Mouse (Mus musculus): ENCODE measurements around the gene Rab11fip3. TPM values are rescaled to one million over a fixed set of nuclear protein-coding genes. Genes with fewer than 3 reads are reported as not detected.
A peak's percentile ranks its signal among the peaks of the same experiment; 100 is the strongest.

The Rab11fip3 gene
- total RNA-seq, 1 experiment, result 9.4 TPM

DNA sequence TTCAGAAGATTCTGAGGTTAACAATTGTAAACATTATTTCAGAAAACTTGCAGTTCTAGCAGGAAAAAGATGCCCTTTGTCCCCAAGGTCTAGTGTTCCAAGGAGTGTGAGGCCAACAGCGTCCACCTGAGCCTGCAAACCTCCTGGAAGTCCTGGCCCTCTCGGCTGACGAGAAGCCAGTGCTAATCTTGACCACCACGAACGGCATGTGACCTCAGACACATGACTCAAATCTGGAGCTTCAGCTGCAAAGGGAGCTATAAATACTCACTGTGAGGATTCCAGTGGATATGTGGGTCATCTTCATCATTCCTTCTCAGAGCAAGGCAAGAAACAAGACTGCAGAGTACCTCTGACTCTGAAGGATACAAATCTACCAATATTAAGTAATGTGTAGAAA is 51.4 kb downstream of the Rab11fip3 start:
- Histone ChIP-seq H3K9ac (ENCODE audit: insufficient read depth, low read depth, low read length, poor library complexity, severe bottlenecking) (no peak overlapping the region), H3K4me1 (ENCODE audit: control insufficient read depth in 2 of 2, insufficient read depth in 2 of 2, low read length in 2 of 2, poor library complexity in 1 of 2) (no peaks in the 10 kb centered on the region), H3K36me3 (ENCODE audit: control insufficient read depth, insufficient read depth, low read length, poor library complexity, severe bottlenecking) (peaks cover 4% of the 10 kb centered on the region; the same call in 1 of the 2 replicates), H3K4me3 (ENCODE audit: insufficient read depth in 1 of 2, low read depth in 1 of 2, low read length in 2 of 2, poor library complexity in 1 of 2, severe bottlenecking in 1 of 2) (no peak overlapping the region), H3K9me3 (ENCODE audit: control insufficient read depth, insufficient read depth, low read depth, low read length) (no peaks in the 10 kb centered on the region), H3K27ac (ENCODE audit: insufficient read depth, low read depth, low read length, poor library complexity, severe bottlenecking) (no peak overlapping the region)
- no peak for TF ChIP-seq HCFC1 (IDR thresholded peaks at IDR 0.05; ENCODE audit: borderline replicate concordance, insufficient read depth, low read length)
- TF ChIP-seq ZNF384 (IDR thresholded peaks at IDR 0.05; ENCODE audit: low read depth, low read length), result no peak
- no peak for TF ChIP-seq ZC3H11A (IDR thresholded peaks at IDR 0.05; ENCODE audit: borderline replicate concordance, low read depth, low read length)
- no peak for TF ChIP-seq MAFK (IDR thresholded peaks at IDR 0.05; ENCODE audit: insufficient read depth, low read depth, low read length)
- TF ChIP-seq CHD2 (IDR thresholded peaks at IDR 0.05; ENCODE audit: low read depth, low read length), result no peak
- in situ Hi-C loops (cut with MboI; ENCODE audit: low sequenced_read_pairs in 2 of 2, unreplicated experiment in 2 of 2), result no loop called here
- no peak for DNase-seq (ENCODE audit: low read depth, low spot score)

- in situ Hi-C loops (cut with MboI; ENCODE audit: low sequenced_read_pairs in 2 of 2, unreplicated experiment in 2 of 2), result no loop called here
- Histone ChIP-seq H3K4me1 (ENCODE audit: control insufficient read depth in 2 of 2, insufficient read depth in 2 of 2, low read length in 2 of 2, poor library complexity in 1 of 2) (no peaks in the 10 kb centered on the region), H3K27ac (ENCODE audit: insufficient read depth, low read depth, low read length, poor library complexity, severe bottlenecking) (no peak overlapping the region), H3K36me3 (ENCODE audit: control insufficient read depth, insufficient read depth, low read length, poor library complexity, severe bottlenecking) (peaks cover 6% of the 10 kb centered on the region; the same call in 1 of the 2 replicates), H3K9ac (ENCODE audit: insufficient read depth, low read depth, low read length, poor library complexity, severe bottlenecking) (no peak overlapping the region), H3K9me3 (ENCODE audit: control insufficient read depth, insufficient read depth, low read depth, low read length) (no peaks in the 10 kb centered on the region), H3K4me3 (ENCODE audit: insufficient read depth in 1 of 2, low read depth in 1 of 2, low read length in 2 of 2, poor library complexity in 1 of 2, severe bottlenecking in 1 of 2) (no peak overlapping the region)
- no peak for DNase-seq (ENCODE audit: low read depth, low spot score)
- TF ChIP-seq CHD2 (IDR thresholded peaks at IDR 0.05; ENCODE audit: low read depth, low read length), result no peak
- TF ChIP-seq ZC3H11A (IDR thresholded peaks at IDR 0.05; ENCODE audit: borderline replicate concordance, low read depth, low read length), result no peak
- TF ChIP-seq MAFK (IDR thresholded peaks at IDR 0.05; ENCODE audit: insufficient read depth, low read depth, low read length), result no peak
Observed at GRCm38 (mm10) chr17:26017021-26017420, 52.3 kb downstream of the Rab11fip3 start.

DNA sequence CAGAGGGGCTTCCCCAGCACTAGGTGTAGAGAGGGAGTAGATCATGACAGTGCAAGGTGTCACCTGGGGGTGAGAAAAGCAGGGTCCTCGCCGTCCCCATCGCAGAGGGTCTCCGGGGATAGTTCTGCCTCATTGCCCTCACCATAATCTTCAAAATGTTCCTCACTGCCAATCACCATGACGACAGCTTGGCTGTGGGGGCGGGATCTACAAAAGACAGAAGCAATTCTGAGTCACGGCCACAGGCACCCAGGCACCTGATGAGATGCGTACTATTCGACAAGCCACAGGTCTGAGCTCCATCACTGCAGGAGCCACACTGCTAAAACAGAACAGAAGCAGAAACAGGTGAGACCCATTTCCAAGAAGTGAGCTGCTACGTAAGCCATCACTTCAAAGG is 55.6 kb downstream of the Rab11fip3 start:
- DNase-seq (ENCODE audit: low read depth, low spot score), result no peak
- Histone ChIP-seq H3K9ac (ENCODE audit: insufficient read depth, low read depth, low read length, poor library complexity, severe bottlenecking) (no peak overlapping the region), H3K4me3 (ENCODE audit: insufficient read depth in 1 of 2, low read depth in 1 of 2, low read length in 2 of 2, poor library complexity in 1 of 2, severe bottlenecking in 1 of 2) (no peak overlapping the region), H3K9me3 (ENCODE audit: control insufficient read depth, insufficient read depth, low read depth, low read length) (no peaks in the 10 kb centered on the region), H3K36me3 (ENCODE audit: control insufficient read depth, insufficient read depth, low read length, poor library complexity, severe bottlenecking) (peaks cover 6% of the 10 kb centered on the region; the same call in 1 of the 2 replicates), H3K4me1 (ENCODE audit: control insufficient read depth in 2 of 2, insufficient read depth in 2 of 2, low read length in 2 of 2, poor library complexity in 1 of 2) (no peaks in the 10 kb centered on the region; a peak in 1 of 4 replicates), H3K27ac (ENCODE audit: insufficient read depth, low read depth, low read length, poor library complexity, severe bottlenecking) (no peak overlapping the region)
- no peak for TF ChIP-seq MAFK (IDR thresholded peaks at IDR 0.05; ENCODE audit: insufficient read depth, low read depth, low read length)
- TF ChIP-seq CHD2 (IDR thresholded peaks at IDR 0.05; ENCODE audit: low read depth, low read length), result no peak
- TF ChIP-seq HCFC1 (IDR thresholded peaks at IDR 0.05; ENCODE audit: borderline replicate concordance, insufficient read depth, low read length), result no peak
- no peak for TF ChIP-seq ZNF384 (IDR thresholded peaks at IDR 0.05; ENCODE audit: low read depth, low read length)
- TF ChIP-seq ZC3H11A (IDR thresholded peaks at IDR 0.05; ENCODE audit: borderline replicate concordance, low read depth, low read length), result no peak
- in situ Hi-C loops (cut with MboI; ENCODE audit: low sequenced_read_pairs in 2 of 2, unreplicated experiment in 2 of 2), result no loop called here

- Histone ChIP-seq H3K9ac (ENCODE audit: insufficient read depth, low read depth, low read length, poor library complexity, severe bottlenecking) (no peak overlapping the region), H3K27ac (ENCODE audit: insufficient read depth, low read depth, low read length, poor library complexity, severe bottlenecking) (no peak overlapping the region), H3K9me3 (ENCODE audit: control insufficient read depth, insufficient read depth, low read depth, low read length) (no peaks in the 10 kb centered on the region), H3K36me3 (ENCODE audit: control insufficient read depth, insufficient read depth, low read length, poor library complexity, severe bottlenecking) (peaks cover 6% of the 10 kb centered on the region; the same call in 1 of the 2 replicates), H3K4me1 (ENCODE audit: control insufficient read depth in 2 of 2, insufficient read depth in 2 of 2, low read length in 2 of 2, poor library complexity in 1 of 2) (peaks cover 0 to 2% of the 10 kb centered on the region in 2 experiments; a peak in 1 of 4 replicates), H3K4me3 (ENCODE audit: insufficient read depth in 1 of 2, low read depth in 1 of 2, low read length in 2 of 2, poor library complexity in 1 of 2, severe bottlenecking in 1 of 2) (no peak overlapping the region; a peak in 1 of 4 replicates)
- TF ChIP-seq HCFC1 (IDR thresholded peaks at IDR 0.05; ENCODE audit: borderline replicate concordance, insufficient read depth, low read length) (no peak), ZC3H11A (IDR thresholded peaks at IDR 0.05; ENCODE audit: borderline replicate concordance, low read depth, low read length) (no peak), CHD2 (IDR thresholded peaks at IDR 0.05; ENCODE audit: low read depth, low read length) (no peak), ZNF384 (IDR thresholded peaks at IDR 0.05; ENCODE audit: low read depth, low read length) (no peak; the same call in 1 of the 2 replicates), MAFK (IDR thresholded peaks at IDR 0.05; ENCODE audit: insufficient read depth, low read depth, low read length) (no peak)
- in situ Hi-C loops (cut with MboI; ENCODE audit: low sequenced_read_pairs in 2 of 2, unreplicated experiment in 2 of 2), result no loop called here
- peak; percentile 96 for DNase-seq (ENCODE audit: low read depth, low spot score)
Observed at GRCm38 (mm10) chr17:26011841-26012460, 57.4 kb downstream of the Rab11fip3 start.
